Mouse (Mus musculus) regulatory T cell (primary cell): ENCODE results near the gene Tbc1d10b.
"Not testable (repeated sequence)": the region's sequence is repeated elsewhere in the genome, so short reads cannot be mapped to it uniquely, and the experiment has no call there.

Experiments used
- in situ Hi-C: fragments of 300-600 bp; cut with MboI, MseI; formaldehyde crosslinking; loops from one replicate; pipeline ENCODE4 v1.15.1; 2025; ENCODE audit warnings: high pct_unique_total_duplicates

Gene Tbc1d10b

DNA sequence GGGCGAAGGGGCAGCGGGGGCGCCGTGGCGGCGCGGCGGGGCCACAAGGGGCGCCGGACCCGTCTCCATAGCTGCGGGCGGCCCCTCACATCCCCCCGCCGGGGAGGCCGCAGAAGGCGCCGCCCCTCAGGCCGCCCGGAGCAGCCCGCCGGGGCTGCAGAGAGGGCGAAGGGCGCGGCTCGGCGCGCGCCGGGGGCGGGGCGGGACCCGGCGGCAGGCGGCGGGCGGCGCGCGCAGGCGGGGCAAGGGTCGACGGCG, at the start of gene Tbc1d10b:
TSS of gene Tbc1d10b (minus strand) at position 174 of the 258 bp plus-strand sequence.
- in situ Hi-C loops, result no loop called here

DNA sequence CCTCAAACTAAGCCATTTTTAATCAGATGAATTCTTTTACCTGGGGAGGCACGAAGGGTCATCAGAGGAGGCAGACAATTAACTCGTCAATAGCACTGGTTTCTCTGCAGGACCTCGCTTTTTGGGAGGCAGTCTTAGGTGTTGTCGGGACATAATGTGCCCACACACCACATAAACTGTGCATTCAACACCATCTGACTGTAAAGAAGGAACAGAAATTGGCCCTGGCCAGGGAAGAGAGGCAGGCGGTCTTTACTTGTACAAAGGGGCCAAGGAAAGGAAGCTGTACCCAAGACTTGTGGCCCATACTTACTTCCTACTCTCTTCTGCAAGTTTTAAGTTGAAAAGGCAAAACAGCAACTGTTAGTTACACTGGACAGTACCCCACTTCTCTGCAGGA, 48.2 kb upstream of the Tbc1d10b start:
- in situ Hi-C loops, result no loop called here

DNA sequence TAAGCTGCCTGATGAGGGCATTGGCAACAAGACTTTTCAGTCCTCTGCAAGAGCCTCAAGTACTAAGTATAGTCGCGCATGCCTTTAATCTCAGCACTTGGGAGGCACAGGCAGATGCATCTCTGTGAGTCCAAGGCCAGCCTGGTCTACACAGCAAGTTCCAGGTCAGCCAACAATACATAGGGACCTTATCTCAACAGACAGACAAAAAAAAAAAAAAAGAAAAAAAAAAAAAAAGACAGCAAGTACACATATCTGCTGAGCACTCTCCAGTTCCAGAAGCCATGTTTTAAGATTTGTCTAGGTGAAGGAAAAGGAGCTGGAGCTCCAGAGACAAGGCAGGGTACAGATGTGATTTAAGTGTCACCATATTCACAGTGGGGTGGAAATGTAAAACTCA, 47.7 kb upstream of the Tbc1d10b start:
- in situ Hi-C loops, result no loop called here

DNA sequence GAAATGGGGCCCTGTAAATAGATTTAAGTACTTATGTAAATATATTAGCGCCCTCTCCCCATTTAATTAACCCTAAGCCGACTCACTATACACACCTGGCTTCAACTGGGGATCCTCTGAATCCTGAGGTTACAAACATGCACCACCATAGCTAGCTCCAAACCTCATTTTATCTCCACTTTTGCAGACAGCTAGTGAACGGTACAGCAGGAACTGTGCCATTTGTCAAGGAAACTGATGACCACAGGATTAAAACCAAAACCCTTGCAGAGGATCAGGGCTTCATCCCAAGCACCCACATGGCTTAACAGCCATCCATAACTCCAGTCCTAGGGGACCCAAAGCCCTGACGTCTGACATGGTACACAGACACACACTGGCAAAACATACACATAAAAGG, 46.7 kb upstream of the Tbc1d10b start:
- in situ Hi-C loops, result no loop called here

GRCm38 (mm10) chr7:127253821-127254769, 45.8 kb upstream of the Tbc1d10b start:
- in situ Hi-C loops, result no loop called here

DNA sequence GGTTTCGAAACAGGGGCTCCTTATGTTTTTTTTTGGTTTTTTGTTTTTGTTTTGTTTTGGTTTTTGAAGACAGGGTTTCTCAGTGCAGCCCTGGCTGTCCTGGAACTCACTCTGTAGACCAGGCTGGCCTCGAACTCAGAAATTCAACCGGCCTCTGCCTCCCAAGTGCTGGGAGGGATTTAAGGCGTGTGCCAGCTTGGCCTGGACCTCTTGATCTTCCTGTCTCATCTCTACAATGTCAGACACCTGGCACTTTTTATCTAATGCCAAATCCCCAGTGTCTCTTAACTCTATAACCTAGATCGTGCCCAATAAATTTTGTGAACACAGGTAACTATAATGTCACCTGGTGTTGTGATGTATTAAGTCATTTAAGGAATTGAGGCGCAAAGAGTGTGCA, 45.1 kb upstream of the Tbc1d10b start:
- in situ Hi-C loops, result no loop called here

GRCm38 (mm10) chr7:127252414-127252813, 44.1 kb upstream of the Tbc1d10b start:
- in situ Hi-C loops, result no loop called here

- in situ Hi-C loops, result not testable (repeated sequence)
Observed at GRCm38 (mm10) chr7:127250511-127250910, 42.2 kb upstream of the Tbc1d10b start.

- in situ Hi-C loops, result no loop called here
Observed at GRCm38 (mm10) chr7:127244658-127245510, 36.6 kb upstream of the Tbc1d10b start.

DNA sequence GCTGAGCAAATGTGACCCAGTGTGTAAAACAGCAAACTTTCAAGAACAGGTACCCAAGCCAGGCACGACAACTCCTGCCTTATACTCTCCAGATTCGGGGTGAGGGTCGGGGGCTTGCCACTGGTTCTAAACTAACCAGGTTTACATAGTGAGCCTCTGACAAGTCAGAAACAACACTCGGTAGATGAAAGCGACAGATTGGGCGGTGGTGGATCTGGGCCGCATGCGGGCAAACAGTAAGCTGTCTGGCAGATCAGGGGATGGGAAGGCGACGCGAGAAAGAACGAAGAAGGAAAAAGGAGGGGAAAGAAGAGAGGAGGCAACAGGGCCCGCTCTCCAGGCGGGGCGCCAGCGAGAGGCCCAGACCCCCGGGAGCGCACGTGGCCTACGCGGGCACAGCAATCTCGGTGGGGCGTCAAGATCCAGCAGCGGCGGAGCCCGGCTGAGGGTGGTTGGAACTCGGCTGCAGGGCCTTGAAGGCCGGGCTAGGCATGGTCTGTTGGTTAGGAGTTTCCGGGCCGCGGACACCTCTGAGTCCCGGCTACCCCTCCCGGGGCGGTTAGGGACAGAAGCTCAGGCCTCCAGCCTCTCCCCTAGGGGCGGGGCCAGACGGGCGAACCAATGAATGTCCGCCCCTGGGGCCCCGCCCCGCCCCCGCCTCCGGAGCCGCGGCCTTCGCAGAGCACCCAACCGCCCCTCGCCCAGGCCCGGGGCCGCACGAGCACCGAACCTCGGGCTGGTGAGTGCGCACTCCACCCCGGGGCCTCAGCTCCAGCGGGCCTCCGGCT, 35.8 kb upstream of the Tbc1d10b start, which contains the start of gene Zfp771:
TSS of gene Zfp771 (plus strand) at position 405 of the 788 bp plus-strand sequence.
- in situ Hi-C loops, result no loop called here

GRCm38 (mm10) chr7:127243361-127243867, 35.1 kb upstream of the Tbc1d10b start:
- in situ Hi-C loops, result no loop called here

- in situ Hi-C loops, result no loop called here
Observed at GRCm38 (mm10) chr7:127234777-127235176, 26.5 kb upstream of the Tbc1d10b start.

DNA sequence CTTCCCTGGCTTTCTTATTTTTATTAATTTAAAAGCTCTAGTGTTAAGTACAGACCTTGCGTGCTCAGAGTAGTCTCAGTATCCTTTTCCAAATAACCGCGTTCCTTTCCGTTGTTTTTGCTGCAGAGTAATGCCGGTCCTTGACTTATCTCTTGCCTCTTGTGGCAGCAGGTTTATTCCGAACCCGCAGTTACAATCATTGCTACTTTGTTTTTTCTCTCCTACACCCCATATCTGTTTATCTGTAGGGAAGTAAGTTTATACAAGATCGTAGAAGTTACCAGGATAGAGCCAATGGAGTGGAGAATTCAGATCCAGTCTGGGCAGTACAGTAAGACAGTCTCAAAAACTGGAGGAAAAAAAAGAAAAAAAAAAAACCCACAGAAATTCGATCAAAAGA, 25.5 kb upstream of the Tbc1d10b start:
- in situ Hi-C loops, result no loop called here

- in situ Hi-C loops, result no loop called here
Observed at GRCm38 (mm10) chr7:127233368-127233749, 25.1 kb upstream of the Tbc1d10b start.

GRCm38 (mm10) chr7:127232622-127233367, 24.5 kb upstream of the Tbc1d10b start, which contains the start of the genes Zfp553 and Sept1:
Gene Zfp553 (plus strand): TSS chr7:127233061.
Gene Sept1 (minus strand): TSS chr7:127233130.
- in situ Hi-C loops, result no loop called here

DNA sequence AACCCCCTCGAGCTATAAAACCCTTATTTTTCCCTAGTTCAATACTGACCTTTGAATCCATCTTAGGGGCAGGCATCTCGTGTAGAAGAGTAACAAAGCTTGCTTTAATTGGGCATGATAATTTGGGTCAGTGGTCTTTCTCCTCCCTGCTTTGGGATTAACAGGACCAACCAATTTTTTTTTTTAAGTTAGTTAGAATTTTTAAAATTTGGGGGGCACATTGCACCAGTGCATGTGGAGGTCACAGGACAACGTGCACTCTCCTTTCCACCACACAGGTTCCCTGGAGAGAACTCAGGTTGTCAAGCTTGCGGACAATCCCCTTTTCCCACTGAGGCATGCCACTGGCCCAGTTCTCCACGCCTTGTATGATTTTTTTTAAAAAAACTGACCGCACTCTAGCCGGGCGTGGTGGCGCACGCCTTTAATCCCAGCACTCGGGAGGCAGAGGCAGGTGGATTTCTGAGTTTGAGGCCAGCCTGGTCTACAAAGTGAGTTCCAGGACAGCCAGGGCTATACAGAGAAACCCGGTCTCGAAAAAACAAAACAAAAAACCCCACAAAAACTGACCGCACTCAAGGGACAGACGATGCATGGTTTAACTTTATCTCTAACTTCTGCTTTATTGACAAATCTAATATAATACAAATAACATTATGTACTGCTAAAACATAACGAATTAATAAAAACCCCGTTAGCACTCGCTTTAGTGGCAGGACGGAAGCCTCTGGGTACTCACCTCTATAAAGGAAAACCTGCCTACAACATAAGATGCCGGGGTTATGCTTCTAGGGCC, 23.8 kb upstream of the Tbc1d10b start:
- in situ Hi-C loops, result no loop called here

- in situ Hi-C loops, result no loop called here
Observed at GRCm38 (mm10) chr7:127231376-127231775, 23.1 kb upstream of the Tbc1d10b start.

- in situ Hi-C loops, result no loop called here
Observed at GRCm38 (mm10) chr7:127228615-127229303, 20.5 kb upstream of the Tbc1d10b start.
